In the genomic region with DNA sequence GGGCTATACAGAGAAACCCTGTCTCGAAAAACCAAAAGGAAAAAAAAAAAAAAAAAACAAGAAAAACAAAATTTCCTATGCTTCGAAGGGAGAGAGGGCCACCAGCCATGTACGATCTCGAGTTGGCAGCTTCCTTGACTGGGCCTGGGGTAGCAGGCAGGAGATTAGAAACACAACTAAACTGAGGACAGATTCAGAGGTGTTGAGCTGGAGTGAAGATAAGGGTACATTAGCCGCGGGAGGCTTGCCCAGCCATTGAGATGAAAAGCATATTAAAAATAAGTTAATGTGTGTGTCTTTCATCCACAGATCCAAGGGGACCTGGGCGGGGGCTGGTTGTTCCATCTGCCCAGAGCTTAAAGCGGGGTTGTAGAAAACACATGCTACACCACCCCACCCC, we compare ENCODE assay signal across 33 mouse cellular contexts.
"Had no signal": no experiment of that assay in that cellular context is flagged by ENCODE, and none has a peak within 500 bp of the region (broad histone marks: within the 10 kb centered on the region; RNA-seq: fewer than 3 reads in every experiment).

No protein-coding gene starts in this region.

- H3K4me3 ChIP-seq: limb, embryonic 10.5 days; limb, embryonic 12.5 days; limb, embryonic 13.5 days; limb, embryonic 15.5 days; liver, embryonic 12.5 days; liver, embryonic 13.5 days; liver, embryonic 15.5 days; lung, embryonic 15.5 days; megakaryocyte, embryonic 14.5 days; midbrain, embryonic 10.5 days; midbrain, embryonic 12.5 days; midbrain, embryonic 13.5 days; midbrain, embryonic 15.5 days; myocyte; neural tube, embryonic 12.5 days; neural tube, embryonic 13.5 days had no signal

- H3K4me2 ChIP-seq: limb, embryonic 12.5 days; limb, embryonic 13.5 days; limb, embryonic 15.5 days; liver, embryonic 11.5 days; liver, embryonic 12.5 days; liver, embryonic 13.5 days; liver, embryonic 15.5 days; lung, embryonic 14.5 days; lung, embryonic 15.5 days; midbrain, embryonic 11.5 days; midbrain, embryonic 12.5 days; midbrain, embryonic 13.5 days; midbrain, embryonic 15.5 days; neural tube, embryonic 12.5 days; neural tube, embryonic 13.5 days had no signal

- H3K27ac ChIP-seq: limb, embryonic 10.5 days; limb, embryonic 12.5 days; limb, embryonic 13.5 days; limb, embryonic 15.5 days; liver, embryonic 12.5 days; liver, embryonic 13.5 days; liver, embryonic 14.5 days; liver, embryonic 15.5 days; lung, embryonic 15.5 days; macrophage; midbrain, embryonic 10.5 days; midbrain, embryonic 12.5 days; midbrain, embryonic 13.5 days; midbrain, embryonic 15.5 days; neural tube, embryonic 12.5 days; neural tube, embryonic 13.5 days had no signal

- H3K9ac ChIP-seq: limb, embryonic 12.5 days; limb, embryonic 13.5 days; limb, embryonic 15.5 days; liver, embryonic 12.5 days; liver, embryonic 13.5 days; liver, embryonic 14.5 days; liver, embryonic 15.5 days; liver, postnatal 0 days; lung, embryonic 14.5 days; lung, embryonic 15.5 days; midbrain, embryonic 12.5 days; midbrain, embryonic 13.5 days; midbrain, embryonic 15.5 days; neural tube, embryonic 12.5 days; neural tube, embryonic 13.5 days had no signal

- DNase-seq: left cerebral cortex, postnatal 4 days; liver; liver, embryonic 13.5 days; liver, postnatal 0 days; lung, adult 18-20 months; lung, adult 2 months; lung, embryonic 14.5 days; lung, postnatal 10 days; lung, postnatal 14 days; lung, postnatal 36 days; lung, postnatal 4 days; midbrain, embryonic 14.5 days had no signal

- H3K27me3 ChIP-seq: limb, embryonic 12.5 days; limb, embryonic 13.5 days; limb, embryonic 15.5 days; liver, embryonic 12.5 days; liver, embryonic 13.5 days; liver, embryonic 15.5 days; lung, embryonic 15.5 days; megakaryocyte, embryonic 14.5 days; midbrain, embryonic 12.5 days; midbrain, embryonic 13.5 days; midbrain, embryonic 15.5 days; neural tube, embryonic 12.5 days; neural tube, embryonic 13.5 days had no signal

- ATAC-seq: liver, embryonic 12.5 days; liver, postnatal 0 days; lung, postnatal 0 days; midbrain, embryonic 13.5 days; midbrain, embryonic 15.5 days; midbrain, embryonic 16.5 days had no signal

- H3K9me3 ChIP-seq: limb, embryonic 10.5 days; limb, embryonic 15.5 days; liver, embryonic 12.5 days; liver, embryonic 13.5 days; liver, embryonic 15.5 days; lung, embryonic 15.5 days; midbrain, embryonic 10.5 days; midbrain, embryonic 12.5 days; midbrain, embryonic 15.5 days; neural tube, embryonic 12.5 days; neural tube, embryonic 13.5 days had no signal

- H3K4me1 ChIP-seq: liver, embryonic 12.5 days; liver, embryonic 13.5 days; liver, embryonic 15.5 days; lung, embryonic 15.5 days; megakaryocyte, embryonic 14.5 days; midbrain, embryonic 10.5 days; midbrain, embryonic 12.5 days; midbrain, embryonic 13.5 days; midbrain, embryonic 15.5 days; neural tube, embryonic 12.5 days; neural tube, embryonic 13.5 days had no signal

- H3K36me3 ChIP-seq: limb, embryonic 12.5 days; limb, embryonic 13.5 days; limb, embryonic 15.5 days; liver, embryonic 12.5 days; liver, embryonic 13.5 days; liver, embryonic 15.5 days; lung, embryonic 15.5 days; midbrain, embryonic 10.5 days; midbrain, embryonic 12.5 days; midbrain, embryonic 13.5 days; midbrain, embryonic 15.5 days; neural tube, embryonic 12.5 days; neural tube, embryonic 13.5 days had no signal
